Mouse (Mus musculus) NIH3T3 (cell line): ENCODE measurements at regions not wholly inside any gene's neighbourhood (a gene's known extent, or its start where the extent isn't known, plus 50 kb on each side); places are given as distances from the start of the nearest gene placed in this dataset.

Experiments
- DNase-seq: peaks from one replicate; pipeline ENCODE4 v3.0.0-alpha.2; 2012; ENCODE audit warnings: low read depth

DNA sequence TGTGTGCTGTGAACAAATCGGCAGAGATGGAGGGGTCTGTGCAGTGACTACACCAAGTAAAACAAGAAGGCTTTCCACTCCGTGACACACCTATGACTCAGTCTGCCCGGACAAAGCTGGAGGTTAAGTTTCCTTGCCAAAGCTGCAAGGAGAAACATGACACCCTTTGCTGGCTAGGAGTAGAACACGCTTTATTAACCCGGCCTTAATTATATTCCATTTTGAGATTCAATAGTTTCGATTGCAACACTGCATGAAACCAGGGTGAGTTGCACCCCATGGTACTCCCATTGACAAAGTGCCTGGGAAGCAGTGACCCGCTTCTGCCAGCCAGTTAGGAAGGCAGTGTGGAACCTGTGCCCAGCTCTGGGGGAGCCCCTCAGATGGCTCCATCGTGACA is 256.2 kb upstream of the Gm26657 start:
- peak; percentile 83 for DNase-seq

DNA sequence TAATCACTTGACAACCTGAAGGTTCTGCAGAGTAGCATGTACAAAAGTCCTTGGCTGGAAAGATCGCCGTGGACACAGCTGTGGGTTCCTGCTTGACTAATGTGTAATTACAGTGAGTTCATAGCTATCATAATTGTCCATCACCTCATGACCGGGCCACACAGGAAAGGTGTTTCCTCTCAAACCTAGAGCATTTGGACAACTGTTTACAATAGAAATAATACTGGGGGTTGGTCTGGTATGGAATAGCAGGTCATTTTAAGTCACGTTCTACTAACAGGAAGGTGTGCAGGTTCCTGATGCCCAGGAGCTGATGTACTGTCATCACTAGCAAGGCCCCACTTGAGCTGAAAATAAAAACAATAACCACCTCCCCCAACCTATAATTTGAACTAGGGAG is 283.1 kb upstream of the Gm26657 start:
- no peak for DNase-seq

DNA sequence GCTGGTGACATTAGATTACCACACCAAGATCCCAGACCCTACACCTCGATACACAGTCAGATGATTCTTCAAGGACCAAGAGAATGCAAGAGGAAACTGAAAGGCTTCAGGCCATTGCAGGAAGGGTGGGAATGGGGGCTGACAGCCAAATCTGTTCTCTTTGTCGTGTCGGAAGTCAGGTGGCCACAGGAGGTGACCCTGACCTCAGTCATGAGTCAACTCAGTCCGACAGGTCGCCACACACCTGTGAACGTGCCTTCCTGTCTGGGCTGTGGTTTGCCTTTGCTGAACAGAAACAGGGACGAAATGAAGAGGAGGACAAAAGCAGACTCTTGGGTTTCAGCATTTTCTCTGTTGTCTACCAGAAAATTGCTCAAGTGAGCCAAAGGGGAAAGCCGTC is 318.3 kb upstream of the Gm26657 start:
- DNase-seq, result no peak

DNA sequence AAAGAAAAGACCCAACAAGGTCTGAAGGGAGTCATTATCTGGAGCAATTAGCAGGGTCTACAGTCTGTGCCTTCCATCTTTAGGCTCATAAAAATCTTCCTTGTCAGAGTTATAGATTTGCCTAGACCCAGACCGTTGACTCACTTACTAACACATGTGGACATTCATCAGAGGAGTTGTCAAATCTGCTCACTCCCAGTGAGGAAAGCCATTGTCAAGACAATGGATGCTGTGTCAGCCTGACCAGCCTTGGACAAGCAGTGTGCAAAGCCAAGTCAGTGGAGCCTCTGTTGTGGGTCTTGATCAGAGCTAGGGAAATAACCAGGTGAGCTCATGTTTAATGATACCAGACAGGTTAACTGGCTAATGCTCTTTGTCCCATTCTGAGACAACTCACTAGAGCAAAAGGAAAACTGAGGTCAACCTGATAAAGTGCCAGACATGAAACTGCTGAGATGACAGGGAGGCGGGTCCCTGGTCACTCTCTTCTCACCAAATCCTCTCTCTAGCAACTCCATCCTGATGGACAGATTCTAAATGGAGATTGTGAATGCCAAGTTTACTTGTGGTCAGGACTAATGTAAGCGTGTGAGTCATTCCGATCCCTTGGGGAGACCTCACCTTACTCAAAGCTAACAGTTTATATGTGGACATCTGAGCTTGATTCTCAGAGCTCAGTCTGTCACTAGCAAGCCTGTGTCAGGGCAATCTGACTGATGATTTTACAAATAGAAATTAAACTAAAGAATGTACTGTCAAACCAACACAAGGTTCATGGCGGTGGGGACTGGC is 320.6 kb upstream of the Gm26657 start:
- peak; percentile 93 for DNase-seq

DNA sequence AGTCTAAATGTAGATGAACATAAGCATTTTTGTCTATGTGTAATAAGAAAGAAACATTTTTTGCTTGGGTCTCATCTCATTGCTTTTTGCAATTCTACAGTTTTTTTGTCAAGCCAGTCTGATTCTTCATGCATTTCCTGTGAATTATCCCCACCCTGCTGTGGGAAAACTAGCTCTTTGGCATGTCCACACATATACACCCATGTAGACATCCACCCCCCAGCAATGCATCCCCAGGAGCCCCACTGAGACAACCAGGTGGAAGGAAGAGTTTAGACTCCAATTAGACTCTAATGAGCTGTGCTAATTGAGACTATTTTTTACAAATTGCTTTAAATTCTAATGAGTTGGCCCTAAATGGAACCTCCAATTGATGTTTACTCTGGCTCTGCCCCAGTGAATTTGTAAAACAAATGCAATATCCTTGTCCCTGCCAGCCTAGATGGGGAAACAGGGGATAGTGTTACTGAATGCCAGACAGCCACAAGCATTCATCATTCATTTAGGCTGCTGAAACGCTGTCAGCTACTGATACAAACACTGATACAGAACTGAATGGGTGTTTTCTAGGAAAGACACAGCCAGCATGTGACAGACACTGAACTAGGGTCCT is 328.7 kb upstream of the Gm26657 start:
- DNase-seq, result peak; percentile 82

DNA sequence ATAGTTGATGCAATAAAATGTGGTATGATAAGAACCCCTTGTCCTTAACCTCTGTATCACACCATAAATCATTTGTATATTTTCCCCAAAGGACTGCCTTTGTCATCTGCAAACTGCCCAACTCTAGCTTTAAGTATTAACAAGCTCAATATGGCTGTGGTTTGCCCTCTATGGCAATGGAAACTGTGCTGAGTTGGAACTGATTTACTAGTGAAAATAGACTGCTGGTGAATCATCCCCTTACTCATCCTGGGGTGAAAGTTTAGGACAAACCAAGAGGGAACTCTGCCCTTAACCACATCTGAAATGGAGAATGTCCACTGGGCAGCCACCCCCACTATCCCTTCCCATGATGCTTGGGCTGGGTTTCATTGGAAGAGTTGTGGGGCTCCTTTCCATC is 346.1 kb upstream of the Gm26657 start:
- DNase-seq, result peak; percentile 94

DNA sequence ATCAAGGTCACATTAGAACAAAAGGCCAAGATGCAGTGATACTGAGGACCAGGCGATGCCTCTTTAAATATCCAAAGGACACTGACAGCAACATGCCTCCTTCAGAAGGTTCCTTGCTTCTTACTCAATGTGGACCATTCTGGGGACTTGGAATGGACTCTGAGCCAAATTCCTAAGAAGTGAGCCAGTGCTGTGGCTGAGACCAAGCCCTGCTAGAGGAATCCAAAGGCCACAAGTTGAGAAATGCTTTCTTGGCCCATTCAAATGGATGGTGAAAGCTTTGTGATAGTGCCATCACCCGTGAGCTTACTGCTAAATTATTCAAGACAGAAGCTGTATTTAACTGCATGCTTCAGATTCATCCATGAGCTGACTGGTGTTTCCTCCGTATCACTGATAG is 352.8 kb upstream of the Gm26657 start:
- peak; percentile 84 for DNase-seq

DNA sequence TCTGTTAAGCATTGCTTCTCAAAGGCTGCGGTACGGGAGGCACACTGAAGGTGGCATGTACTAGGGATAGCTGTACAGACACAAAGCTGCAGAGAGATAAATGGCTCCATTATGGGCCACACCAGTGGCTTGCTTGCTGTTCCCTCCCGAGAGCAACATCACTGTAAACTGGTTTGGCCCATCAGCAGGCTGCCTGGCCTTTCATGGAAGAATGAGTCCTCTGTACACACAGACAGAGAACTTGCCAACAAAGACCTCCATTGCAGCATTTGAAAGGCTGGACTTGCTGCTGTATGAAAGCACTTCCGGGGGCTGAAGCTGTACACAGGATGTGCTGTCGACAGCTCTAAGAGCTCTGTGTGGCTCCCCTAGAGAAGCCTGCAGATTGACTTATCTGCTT is 364.1 kb upstream of the Gm26657 start:
- peak; percentile 24 for DNase-seq

DNA sequence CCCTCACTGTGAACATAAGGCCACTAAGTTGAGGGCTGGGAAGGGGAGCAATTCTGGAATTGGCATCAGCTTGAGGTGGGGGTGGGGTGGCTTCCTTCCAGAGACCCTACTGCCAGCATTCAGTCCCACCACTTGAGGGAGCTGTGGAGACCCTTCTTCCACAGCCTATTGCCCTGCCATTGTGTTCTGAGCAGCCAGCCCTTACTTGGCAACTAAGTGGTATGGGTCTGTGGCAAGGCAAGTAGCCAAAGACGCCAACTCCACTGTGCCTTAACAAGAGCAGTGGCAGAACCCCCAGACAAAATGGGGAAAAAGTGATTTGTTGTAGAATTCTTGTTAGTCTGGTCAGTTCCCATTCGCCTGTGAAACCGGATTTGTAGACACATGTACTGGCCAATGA is 365.4 kb upstream of the Gm26657 start:
- peak; percentile 79 for DNase-seq

DNA sequence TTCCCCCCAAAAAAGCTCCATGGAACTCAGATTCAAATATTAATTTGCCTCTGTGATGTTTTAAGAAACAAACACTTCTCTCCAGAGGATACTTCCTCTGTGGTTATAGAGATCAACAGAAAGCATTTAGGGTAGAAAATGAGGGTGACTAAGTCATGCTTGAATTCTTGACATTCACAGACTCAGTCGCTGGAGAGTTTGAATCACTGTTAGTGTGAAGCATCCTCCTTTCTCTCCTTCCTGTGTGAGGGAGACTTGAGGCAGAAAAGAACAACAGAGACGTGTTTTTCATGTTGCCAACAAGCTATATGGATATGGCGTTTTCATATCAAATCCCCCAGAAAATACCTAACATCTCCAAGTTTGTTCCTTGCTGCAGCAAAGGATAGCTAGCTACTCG is 366.1 kb upstream of the Gm26657 start:
- peak; percentile 63 for DNase-seq

DNA sequence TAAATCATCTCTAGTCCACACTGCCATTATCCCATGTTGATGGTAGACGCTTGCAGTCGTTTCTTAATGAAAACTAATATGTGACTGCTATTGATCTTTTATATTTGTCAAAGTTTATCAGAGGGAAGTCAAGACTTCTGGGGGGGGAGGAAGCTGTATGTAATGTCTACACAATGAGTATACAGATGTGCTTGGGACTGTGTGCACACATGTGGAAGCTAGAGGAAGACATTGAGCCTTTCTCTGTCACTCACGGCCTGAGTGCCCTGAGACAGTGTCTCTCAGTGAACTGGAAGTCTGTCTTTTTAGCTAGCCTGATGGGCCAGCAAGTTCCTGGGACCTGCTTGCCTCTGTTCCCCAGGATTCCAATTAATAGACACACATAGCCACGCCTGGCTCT is 366.7 kb upstream of the Gm26657 start:
- no peak for DNase-seq

DNA sequence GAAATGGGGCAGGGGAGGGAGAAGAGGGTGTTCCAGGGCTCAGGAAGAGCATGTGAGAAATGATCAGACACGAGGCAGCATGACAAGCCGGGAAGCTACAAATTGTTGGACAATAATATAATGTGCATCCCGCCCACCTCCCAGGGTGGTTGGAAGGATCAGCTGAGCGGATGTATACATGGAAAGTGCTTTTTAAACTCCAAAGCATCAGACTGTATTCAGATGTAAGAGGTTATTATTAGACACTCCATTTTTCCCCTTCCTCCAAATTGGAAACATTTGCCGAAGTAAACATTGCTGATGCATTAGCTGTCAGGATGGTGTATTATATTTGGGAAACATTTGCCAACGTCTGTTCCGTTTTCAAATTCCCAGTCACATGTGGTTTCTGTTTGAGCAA is 367.2 kb upstream of the Gm26657 start:
- DNase-seq, result peak; percentile 85

DNA sequence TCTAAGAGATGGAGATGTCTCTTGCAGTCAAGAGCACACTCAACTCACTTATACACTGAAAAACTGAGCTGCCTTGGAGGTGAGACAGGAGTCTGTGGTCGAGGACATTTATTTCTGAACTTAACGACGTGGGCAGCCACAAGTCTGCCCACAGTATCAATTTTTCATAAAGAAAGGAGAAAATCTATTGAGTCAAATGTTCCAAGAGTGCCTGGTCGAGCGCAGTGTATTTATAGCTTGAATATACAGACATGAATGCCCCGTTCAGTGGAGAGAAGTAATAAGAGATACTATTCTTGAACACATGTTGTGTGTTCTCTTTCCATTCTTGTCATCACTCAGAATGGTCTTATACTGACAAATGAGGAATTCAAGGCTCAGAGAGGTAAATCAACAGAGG is 375.3 kb upstream of the Gm26657 start:
- peak; percentile 25 for DNase-seq

DNA sequence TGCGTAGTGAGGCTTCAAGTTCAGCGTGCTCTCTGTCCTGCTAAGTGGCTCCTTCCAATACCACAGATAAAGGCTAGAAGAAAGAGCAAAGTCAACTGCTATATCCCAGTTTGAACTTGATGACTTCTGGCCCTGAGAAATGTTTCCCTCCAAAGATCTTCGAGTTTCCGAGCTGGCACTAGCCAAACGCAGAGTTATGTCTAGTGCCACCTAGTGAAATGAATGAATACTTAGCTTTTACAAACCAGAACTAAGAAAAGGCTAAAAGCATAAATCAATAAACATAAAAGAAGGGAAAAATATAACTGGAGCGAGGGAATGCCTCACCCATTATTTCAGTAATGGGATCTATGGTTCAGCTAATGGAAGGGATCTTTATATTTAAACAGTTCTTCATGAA is 377.7 kb upstream of the Gm26657 start:
- DNase-seq, result peak; percentile 59

DNA sequence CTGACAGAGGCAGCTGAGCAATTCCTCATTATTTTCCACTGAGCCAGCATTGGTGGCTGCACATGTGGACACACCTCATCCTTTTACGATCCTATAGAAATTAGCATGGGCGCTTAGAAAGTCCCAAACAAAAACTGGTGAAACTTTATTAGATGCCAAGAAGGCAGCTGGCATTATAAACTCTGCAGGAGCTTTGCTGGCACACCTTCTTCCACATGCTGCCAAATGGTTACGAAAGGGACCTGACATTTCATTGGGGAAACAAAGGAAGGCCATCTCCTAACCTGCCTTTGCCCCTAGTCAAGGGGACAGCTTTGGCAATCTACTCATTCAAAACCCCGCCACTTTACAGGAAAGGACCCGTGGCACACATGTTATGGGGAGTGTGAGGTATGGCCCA is 390.7 kb upstream of the Gm26657 start:
- no peak for DNase-seq

DNA sequence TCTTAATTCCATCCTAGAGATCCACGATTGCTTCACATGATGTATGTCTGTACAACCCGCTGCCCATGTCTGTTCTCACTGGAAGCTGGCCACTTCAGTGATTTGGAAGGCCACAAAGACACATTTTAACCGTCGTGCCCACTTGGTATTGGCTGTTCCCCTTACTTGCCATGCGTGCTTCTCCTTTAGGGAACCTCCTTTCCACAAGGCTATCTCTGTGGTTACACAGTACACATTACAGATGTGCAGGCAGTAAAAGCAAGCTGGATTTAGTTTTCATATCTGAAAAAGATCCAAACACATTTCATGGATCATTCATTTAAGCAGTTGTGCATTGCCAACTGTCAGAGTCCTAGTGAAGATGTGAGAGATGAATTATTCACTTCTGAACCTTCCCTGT is 414.7 kb upstream of the Gm26657 start:
- peak; percentile 63 for DNase-seq

DNA sequence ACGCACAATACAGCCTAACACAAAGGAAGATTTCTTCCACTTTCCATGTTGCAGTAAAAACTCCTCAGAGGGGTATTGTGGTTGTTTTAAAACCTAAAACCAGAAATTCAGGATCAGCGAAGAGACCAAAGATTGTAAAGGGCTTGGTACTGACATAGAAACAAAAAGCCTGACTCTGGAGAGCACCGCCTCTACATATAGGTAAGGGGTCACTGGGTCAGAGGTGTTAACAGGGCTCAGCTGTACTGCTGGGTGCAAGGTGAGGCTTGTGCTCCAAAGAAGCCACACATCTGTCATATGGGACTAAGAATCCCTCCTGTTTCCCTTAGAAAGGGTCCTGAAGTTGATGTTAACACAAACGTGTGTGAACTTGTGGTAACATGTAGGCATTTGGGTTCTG is 420.7 kb upstream of the Gm26657 start:
- DNase-seq, result no peak

DNA sequence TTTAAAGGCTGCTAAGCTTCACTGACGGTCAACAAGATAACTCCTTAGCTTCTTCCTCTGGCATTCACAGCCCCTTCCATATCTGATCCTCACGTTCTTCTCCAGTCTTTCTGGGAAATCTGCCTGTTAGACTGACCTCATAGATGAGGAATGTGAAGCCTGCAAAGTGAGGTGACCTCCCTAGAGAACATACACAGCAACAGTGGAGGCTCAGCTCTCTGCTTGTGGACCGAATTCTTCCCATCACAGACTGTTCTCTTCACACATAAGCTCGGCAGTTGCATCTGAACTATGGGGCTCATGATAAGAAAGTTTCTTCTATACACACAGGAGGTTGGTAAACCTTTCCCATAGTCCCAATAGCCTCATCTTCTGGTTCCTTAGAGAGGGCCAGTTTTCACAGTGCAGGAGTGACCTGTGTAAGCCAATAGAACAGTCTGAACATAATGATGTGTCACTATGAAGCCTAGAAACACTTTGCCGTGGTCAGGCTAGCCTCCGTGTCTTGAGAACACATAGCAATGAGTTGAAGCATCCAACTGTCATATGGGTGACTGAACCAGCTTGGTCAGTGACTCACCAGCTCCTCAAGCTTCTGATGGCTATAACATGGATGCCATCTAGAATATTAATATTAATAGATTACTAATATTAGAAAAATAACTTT is 434.1 kb upstream of the Gm26657 start:
- peak; percentile 77 for DNase-seq

DNA sequence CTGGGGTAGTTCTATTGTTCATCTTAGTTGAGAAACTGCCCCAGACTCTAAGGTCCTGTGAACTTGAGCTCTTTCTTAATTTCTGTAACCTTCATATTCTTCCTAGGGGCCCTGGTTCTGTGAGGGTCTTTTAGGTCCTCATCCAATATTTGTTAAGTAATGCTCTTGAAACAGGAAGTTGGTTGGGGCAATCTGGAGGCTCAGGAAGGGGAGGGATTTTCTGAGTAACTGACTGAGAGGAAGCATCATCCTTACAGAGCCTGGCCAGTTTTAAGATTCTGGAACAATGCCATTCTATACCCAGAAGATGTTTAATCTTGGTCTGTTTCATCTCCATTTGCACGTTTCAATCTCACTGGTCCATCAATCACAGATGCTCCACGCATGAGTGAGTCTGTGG is 435.6 kb upstream of the Gm26657 start:
- peak; percentile 22 for DNase-seq

DNA sequence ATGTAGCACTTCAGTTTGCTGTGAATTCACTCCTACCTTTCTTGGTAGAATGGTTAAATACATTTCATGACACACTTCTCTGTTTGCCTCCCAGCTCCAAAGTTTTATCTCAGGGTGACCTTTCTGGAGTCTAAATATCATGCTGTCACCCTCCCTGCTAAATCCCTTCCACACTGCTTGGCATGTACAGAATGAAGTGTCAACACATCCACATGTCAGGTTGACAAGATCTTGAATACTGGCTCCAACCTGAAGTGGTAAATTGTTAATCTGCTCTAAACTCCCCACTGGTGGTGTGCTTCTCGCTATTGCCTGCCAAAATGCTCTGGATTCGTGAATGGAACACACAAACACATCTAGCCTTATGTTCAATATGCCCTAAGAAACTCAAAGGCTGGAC is 451.9 kb upstream of the Gm26657 start:
- no peak for DNase-seq

DNA sequence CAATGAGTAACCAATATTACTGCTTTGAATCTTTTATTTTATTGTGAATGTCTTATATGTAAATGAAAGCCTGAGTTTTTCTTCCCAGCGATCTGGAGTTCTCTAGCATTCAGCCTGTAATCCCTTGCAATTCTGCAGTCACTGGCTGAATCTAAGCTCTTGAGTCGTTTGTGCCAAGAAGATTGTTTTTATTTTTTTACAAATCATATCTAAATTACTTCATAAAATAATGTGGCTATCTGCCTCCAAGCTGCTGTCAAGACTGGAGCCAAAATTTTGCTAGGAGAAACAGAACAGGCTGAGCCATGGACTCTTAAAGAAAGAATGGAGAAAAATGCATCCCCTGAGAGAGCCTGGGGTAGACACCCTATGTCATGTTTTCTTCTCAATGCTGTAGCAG is 455.4 kb upstream of the Gm26657 start:
- DNase-seq, result peak; percentile 23

DNA sequence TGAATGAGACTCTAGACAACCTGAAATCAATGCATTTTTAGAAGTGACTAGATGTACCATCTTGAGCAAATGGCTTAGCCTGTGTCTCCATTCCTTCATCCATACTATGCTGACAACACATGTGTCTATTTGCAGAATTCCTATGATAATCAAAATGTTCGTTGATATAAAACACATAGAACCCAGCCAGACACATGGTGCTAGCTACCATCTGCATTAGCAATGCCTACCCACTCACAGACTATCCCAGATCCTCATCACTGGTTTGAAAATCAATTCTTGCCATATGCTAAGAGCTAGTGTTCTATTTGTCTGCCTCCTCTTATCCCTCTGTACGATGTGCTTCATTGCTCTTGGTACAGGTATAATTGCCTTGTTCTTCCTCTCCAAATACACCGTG is 464.0 kb upstream of the Gm26657 start:
- no peak for DNase-seq

DNA sequence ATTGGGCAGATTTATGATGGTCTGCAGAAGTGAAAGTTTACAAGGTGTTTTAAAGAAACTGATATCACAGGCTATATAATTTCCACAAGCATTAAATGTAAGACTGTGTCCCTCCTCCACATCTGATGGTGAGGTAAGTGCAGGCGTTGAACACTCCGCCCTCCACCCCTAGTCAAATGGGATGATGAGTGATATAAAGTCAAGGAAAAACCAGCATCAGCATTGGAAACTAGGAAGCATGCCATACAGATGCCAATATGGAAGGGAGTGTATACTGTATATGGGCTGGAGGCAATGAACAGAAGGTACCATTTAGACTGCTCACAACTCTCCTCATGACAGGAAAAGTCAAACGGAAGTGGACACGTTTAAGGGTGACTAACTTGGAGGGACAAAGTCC is 468.5 kb upstream of the Gm26657 start:
- DNase-seq, result no peak
